Comparison of ENCODE assay signal across 22 mouse cellular contexts in genomic region chr16:50509529-50509895, GRCm38 (mm10).
"Had no signal": no experiment of that assay in that cellular context is flagged by ENCODE, and none has a peak within 500 bp of the region (broad histone marks: within the 10 kb centered on the region; RNA-seq: fewer than 3 reads in every experiment).

No protein-coding gene starts in this region.

- ATAC-seq: liver, postnatal 0 days; lung, postnatal 0 days had no signal

- H3K27me3 ChIP-seq: limb, embryonic 12.5 days; limb, embryonic 15.5 days had no signal

- H3K4me3 ChIP-seq: layer of hippocampus, adult 2 months; limb, embryonic 12.5 days; limb, embryonic 15.5 days had no signal

- H3K9me3 ChIP-seq: limb, embryonic 12.5 days; limb, embryonic 15.5 days had no signal

- H3K4me2 ChIP-seq: limb, embryonic 12.5 days; limb, embryonic 15.5 days; liver, embryonic 11.5 days; lung, embryonic 14.5 days had no signal

- H3K4me1 ChIP-seq: limb, embryonic 12.5 days; limb, embryonic 15.5 days had no signal

- H3K27ac ChIP-seq: layer of hippocampus, adult 2 months; limb, embryonic 12.5 days; limb, embryonic 15.5 days; liver, embryonic 14.5 days; macrophage; stomach, postnatal 0 days had no signal

- H3K36me3 ChIP-seq: limb, embryonic 12.5 days; limb, embryonic 15.5 days had no signal

- H3K9ac ChIP-seq: limb, embryonic 12.5 days; limb, embryonic 15.5 days; liver, embryonic 14.5 days; liver, postnatal 0 days; lung, embryonic 14.5 days had no signal

- DNase-seq: kidney, adult 9 months; kidney, postnatal 14 days; kidney, postnatal 4 days; layer of hippocampus, adult 9-11 months; left cerebral cortex, postnatal 4 days; liver, postnatal 0 days; lung, embryonic 14.5 days; midbrain, embryonic 14.5 days; right cerebral cortex, adult 18-20 months; right cerebral cortex, postnatal 14 days; right cerebral cortex, postnatal 4 days; thymus, adult 2 months; thymus, postnatal 14 days; thymus, postnatal 4 days had no signal
